Mouse (Mus musculus) cerebellum, adult 2 months (tissue): ENCODE measurements around the gene Tfec.

Experiments used
- CTCF ChIP-seq: fragments of 200-500 bp; IDR thresholded peaks from 2 replicates; pipeline ENCODE4 v1.5.1; 2011; ENCODE audit warnings: low read depth, mild to moderate bottlenecking, control low read depth, low read length, moderate library complexity, borderline replicate concordance; ENCODE audit not compliant: insufficient read depth
- POLR2A ChIP-seq: fragments of 200-500 bp; IDR thresholded peaks from 2 replicates; pipeline ENCODE4 v1.6.1; 2011; ENCODE audit warnings: low read length, control low read depth, borderline replicate concordance; ENCODE audit not compliant: insufficient read depth

DNA sequence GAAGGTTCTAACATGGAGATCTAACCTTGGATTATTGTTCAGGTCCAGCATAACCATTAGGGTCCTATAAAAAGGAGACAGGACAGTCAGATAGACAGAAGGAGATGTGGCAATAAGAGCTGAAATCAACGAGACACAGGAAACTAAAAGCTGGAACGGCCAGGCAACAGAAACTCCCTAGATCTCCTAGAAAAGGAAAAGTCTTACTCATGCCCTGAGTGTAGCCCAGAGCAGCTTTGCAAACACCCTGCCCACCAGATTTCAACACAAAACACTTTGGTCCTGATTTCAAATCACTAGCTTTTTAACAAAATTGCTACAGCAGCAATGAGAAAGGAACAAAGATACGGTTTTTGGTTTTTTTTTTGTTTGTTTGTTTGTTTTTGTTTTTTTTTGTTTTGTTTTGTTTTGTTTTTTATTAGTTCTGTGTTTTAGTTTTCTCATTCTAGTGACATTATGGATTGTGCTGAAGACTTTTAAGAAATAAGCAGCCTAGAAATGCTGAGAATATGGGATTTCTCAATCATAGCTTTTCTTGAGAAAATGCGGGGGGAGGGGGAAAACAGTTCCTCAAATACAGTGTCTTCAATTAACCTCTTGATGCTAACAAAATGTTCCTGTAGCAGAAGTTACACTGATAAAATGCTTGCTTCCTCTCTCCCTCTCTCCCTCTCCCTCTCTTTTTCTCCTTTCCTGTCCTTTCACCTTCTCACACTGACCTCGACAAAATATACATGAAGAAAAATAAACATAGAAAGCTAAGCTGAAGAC, 14.5 kb downstream of the Tfec start:
- TF ChIP-seq CTCF (no peak), POLR2A (no peak)
